Mouse (Mus musculus): ENCODE measurements around the gene Dmwd.

Dmwd gene

GRCm38 (mm10) chr7:19075723-19076585 lies at the start of gene Dmwd:
Gene Dmwd, plus strand, starts transcription at chr7:19076227.
- WGBS = under 1% methylated on average over 91 of the region's 91 CpGs

- WGBS = 57% methylated on average over 6 of the region's 6 CpGs
These were observed 46.9 kb upstream of the Dmwd start for GRCm38 (mm10) chr7:19029084-19029653.

DNA sequence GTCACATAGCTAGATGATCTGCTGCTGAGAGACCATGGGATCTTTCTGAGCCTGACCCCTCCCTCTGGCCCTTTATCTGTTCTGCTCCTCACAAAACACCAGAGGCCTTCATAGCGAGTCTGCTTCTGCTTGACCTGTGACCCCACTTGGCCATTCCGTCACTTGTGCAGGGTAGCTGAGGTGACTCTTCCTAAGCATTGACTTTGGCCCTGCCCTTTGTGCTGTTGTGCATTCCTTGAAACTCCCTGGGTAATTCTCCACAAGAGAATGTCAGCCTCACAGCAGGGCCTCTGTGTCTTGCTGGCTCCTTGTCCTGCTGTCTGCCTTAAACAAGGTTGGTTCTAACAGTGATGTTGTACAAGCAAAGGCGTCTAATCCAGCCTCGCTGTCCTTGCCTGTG lies 44.4 kb upstream of the Dmwd start:
- 68% methylated on average over 4 of the region's 4 CpGs for whole genome bisulfite sequencing

DNA sequence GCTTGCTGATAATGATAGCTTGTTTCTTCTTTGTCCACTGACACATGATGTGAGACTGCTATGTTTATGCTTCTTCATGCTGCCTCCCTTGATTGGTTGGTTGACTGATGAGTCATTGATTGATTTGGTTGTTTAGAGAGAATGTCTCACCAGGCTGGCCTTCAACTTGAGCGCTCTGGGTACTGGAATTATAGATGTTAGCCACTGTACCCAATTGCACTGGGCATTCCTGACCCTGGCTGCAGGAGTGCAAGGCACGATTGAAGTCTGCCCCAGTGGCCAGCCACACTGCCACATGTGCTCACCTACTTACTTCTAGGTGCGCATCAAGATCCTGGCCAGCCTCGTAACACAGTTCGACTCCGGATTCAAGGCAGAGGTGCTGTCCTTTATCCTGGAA lies 31.4 kb upstream of the Dmwd start:
- WGBS = 96% methylated on average over 6 of the region's 6 CpGs

DNA sequence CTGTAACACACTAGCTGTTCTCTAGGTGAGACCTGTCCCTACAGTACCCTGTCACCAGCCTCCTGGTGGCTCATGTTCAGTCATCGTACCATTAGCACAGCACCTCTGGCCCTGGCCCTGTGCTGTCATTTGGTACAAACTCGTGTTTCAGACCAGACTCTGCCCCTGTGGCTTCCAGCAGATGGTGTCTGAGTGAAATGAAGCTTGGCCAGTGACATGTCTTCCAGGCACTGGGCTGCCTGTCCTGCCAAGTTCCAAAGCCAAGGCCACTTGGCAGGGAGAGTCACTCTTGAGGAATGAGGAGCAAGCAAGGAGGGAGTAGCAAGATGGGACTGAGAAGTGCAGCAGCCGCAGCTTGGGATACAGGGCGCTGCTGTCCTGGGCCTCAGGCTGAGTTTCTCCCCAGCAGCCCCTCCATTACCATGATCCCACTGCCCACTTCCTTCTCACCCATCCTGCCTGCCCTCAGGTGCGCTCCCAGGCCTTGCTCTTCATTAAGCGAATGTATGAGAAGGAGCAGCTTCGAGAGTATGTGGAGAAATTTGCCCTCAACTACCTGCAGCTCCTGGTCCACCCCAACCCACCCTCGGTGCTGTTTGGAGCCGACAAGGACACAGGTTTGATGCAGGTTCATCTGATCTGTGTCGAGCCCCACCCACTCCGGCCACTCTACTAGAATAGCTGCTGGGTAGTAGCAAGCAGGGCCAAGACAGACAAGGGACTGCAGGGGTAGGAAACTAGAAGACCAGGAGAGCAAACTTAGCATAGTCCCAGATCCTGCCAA lies 29.5 kb upstream of the Dmwd start:
- 83% methylated on average over 11 of the region's 11 CpGs for WGBS

GRCm38 (mm10) chr7:19048006-19048527 lies 28.0 kb upstream of the Dmwd start:
- WGBS = 84% methylated on average over 14 of the region's 14 CpGs

GRCm38 (mm10) chr7:19049252-19049651 lies 26.8 kb upstream of the Dmwd start:
- 92% methylated on average over 5 of the region's 5 CpGs for WGBS

DNA sequence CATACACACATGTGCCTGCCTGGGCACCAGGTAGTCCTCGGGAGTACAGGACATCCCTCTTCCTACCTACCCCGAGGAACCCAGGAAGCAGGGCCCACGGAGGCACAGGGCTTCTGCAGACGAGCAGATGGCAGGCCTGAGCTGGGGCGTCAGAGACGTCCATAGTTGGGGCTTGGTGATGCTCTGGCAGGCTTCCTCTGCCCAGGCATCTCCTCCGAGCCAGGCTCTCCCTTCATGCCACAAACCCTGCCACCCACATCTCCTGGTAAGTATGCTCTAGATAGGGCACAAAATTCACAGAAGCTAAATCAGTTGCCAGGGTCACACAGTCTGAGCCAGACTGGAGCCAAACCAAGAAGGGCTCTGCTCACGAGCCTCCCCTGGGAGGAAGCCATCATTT lies 25.9 kb upstream of the Dmwd start:
- 32% methylated on average over 8 of the region's 8 CpGs for WGBS

DNA sequence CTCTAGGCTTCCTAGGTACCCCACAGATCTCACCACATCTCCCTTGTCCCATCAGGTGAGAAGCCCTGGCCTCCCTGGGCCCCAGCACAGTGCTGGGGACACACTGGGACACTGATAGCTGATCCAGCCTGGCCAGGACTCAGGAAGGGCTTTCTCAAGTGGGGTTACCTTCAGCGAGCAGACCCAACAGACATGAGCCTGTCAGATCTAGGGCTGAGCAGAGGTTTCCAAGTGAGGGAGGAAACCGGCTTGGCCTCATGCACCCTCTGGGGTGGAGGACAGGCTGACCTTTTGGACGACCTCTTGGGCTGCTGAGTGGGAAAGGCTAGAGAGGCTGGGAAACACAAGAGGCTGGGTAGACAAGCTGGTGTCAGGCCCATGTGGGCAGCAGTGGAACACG lies 24.9 kb upstream of the Dmwd start:
- WGBS = 71% methylated on average over 4 of the region's 4 CpGs

DNA sequence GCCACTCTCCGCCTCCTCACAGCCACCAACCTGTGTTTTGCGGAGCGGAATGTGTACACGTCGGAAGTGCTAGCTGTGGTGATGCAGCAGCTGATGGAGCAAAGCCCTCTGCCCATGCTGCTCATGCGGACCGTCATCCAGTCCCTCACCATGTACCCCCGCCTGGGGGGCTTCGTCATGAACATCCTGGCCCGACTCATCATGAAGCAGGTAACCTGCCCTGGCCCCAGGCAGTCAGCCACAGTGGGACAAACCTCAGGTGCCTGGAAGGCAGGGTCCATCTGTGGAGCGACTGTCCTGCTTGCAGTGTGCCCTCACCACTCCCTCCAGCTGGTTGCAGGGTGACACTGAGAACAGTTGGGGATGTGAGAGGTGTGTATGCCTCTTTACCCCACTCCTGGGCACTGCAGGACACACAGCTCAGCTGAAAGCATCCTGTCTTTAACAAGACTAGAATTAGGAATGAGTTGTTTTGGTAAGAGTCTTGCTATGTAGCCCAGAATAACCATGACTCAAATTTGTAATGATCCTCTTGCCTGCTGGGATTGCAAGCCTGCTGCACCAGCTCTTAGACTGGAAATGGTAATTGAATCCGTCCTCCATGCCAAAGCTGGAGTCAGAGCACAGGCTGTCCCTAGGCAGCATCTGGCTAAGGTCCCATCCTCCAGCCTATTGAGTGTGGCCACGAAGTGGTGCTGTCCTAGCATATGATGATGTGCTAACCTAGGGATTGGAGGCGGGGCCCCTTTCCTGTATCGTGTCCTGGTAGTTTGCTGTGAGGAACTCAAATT lies 23.5 kb upstream of the Dmwd start:
- WGBS = 58% methylated on average over 15 of the region's 15 CpGs

- WGBS = 88% methylated on average over 7 of the region's 7 CpGs
These were observed 22.9 kb upstream of the Dmwd start for GRCm38 (mm10) chr7:19053136-19053532.

DNA sequence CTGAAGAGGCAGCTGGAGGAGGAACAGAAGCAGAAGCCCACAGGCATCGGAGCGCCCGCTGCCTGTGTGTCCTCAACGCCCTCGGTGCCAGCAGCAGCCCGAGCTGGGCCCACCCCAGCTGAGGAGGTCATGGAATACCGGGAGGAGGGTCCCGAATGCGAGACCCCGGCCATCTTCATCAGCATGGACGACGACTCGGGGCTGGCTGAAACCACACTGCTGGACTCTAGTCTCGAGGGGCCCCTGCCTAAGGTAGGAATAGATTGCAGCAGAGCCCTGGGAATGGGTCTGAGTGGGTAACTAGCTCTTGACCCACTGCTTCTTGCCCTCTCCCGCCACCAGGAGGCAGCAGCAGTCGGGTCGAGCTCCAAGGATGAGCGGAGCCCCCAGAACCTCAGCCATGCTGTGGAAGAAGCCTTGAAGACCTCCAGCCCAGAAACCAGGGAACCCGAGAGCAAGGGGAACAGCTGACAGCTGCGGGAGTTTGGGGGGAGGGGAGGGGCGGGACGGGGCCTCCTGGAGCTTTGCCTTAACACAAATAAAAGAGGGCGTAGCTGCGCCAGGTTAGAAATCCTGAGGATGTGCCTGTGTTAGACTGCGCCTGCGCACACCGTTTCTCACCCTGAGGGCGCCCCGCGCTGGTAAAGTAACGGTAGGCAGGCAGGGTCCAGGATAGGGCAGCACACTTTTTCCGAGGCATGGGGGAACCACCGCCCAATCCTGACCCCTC lies 21.8 kb upstream of the Dmwd start, which contains the start of gene Rsph6a:
Gene Rsph6a, plus strand, starts transcription at position 644 of the 730 bp plus-strand sequence.
- WGBS = 21% methylated on average over 33 of the region's 33 CpGs

DNA sequence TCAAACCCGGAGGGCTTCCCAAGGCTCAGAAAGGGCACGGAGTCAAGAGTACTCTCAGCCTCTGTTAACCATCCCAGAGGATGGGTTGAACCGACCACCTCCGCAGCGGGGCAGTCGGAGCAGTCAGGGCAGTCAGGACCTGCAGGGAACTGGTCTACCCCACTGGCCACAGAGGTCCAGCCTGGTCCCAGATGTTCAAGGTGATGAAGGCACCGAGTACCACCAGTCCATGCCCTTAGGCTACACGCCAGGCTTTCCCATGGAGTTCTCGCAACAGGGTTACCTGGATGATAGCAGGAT lies 21.3 kb upstream of the Dmwd start:
- 67% methylated on average over 9 of the region's 9 CpGs for WGBS

GRCm38 (mm10) chr7:19055108-19055507 lies 20.9 kb upstream of the Dmwd start:
- 91% methylated on average over 8 of the region's 8 CpGs for WGBS

- WGBS = 91% methylated on average over 10 of the region's 10 CpGs
These were observed 18.6 kb upstream of the Dmwd start for GRCm38 (mm10) chr7:19057405-19057804.

DNA sequence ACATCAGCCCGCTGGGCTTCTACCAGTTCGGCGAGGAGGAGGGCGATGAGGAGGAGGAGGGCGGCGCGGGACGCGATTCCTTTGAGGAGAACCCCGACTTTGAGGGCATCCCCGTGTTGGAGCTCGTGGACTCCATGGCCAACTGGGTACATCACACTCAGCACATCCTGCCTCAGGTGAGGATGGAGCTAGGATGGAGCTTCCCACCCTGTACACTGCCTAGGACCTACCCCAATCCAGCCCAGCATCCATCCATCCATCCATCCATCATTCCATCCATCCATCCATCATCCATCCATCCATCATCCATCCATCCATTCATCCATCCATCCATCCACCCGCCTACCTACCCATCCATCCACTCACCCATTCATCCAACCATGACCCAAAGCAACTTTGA lies 10.1 kb upstream of the Dmwd start:
- WGBS = 52% methylated on average over 13 of the region's 13 CpGs

- WGBS = 58% methylated on average over 14 of the region's 14 CpGs
These were observed 9.0 kb upstream of the Dmwd start for GRCm38 (mm10) chr7:19067063-19067462.

GRCm38 (mm10) chr7:19067935-19068334 lies 8.1 kb upstream of the Dmwd start:
- WGBS = 73% methylated on average over 11 of the region's 14 CpGs

DNA sequence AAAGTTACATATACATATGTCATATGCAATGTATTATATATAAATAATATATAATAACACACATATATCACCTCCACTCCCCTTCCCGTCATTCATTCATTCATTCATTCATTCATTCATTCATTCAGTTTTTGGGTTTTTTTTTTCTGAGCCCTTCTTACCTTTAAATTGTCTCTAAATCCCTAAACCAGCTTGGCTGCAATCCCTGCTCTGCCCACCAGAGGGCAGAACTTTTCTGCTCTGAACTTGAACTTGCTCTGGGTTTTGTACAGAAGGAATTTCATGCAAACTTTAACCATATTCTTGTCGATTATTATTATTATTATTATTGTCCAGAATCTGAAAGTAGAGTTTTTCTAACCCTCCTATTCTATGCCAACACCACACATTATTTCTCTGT lies 7.3 kb upstream of the Dmwd start:
- WGBS = 3% methylated on average over 2 of the region's 2 CpGs

GRCm38 (mm10) chr7:19069500-19069899 lies 6.5 kb upstream of the Dmwd start:
- WGBS = 61% methylated on average over 3 of the region's 3 CpGs

DNA sequence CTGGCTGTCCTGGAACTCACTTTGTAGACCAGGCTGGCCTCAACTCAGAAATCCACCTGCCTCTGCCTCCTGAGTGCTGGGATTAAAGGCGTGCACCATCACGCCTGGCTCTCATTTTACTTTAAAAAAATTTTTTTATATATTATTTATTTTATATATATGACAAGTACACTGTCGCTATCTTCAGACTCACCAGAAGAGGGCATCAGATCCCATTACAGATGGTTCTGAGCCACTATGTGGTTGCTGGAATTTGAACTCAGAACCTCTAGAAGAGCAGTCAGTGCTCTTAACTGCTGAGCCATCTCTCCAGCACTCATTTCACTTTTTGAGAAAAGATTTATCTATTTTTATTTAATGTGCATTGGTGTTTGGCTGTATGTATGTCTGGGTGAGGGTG lies 5.0 kb upstream of the Dmwd start:
- WGBS = 60% methylated on average over 3 of the region's 3 CpGs
